Mouse (Mus musculus) liver, embryonic 11.5 days (tissue): ENCODE measurements around the gene Tigd3. TPM values are rescaled to one million over a fixed set of nuclear protein-coding genes. Genes with fewer than 3 reads are reported as not detected.
"Not testable (repeated sequence)": the region's sequence is repeated elsewhere in the genome, so short reads cannot be mapped to it uniquely, and the experiment has no call there.

Experiments
- ATAC-seq: fragments of 200-750 bp; cut with Nextera tagmentation; replicated peaks from 2 replicates; pipeline ENCODE4 v1.8.0; 2017; ENCODE audit warnings: moderate number of reproducible peaks, mild to moderate bottlenecking, moderate TSS enrichment, moderate library complexity; ENCODE audit not compliant: low FRiP score
- DNase-seq: peaks from one replicate; pipeline ENCODE4 v3.0.0-alpha.2; 2017; ENCODE audit warnings: low spot score
- H3K27ac ChIP-seq: fragments of 300-500 bp; sonication (generic); 2 replicates; pipeline ENCODE4 v1.5.1; 2014; ENCODE audit warnings: mild to moderate bottlenecking, low read depth, low read length, control low read depth
- H3K27me3 ChIP-seq: fragments of 300-500 bp; sonication (generic); replicated peaks from 2 replicates; pipeline ENCODE4 v1.6.1; 2014; ENCODE audit warnings: low read length, mixed read lengths; ENCODE audit not compliant: control insufficient read depth, insufficient read depth
- H3K36me3 ChIP-seq: fragments of 300-500 bp; sonication (generic); 2 replicates; pipeline ENCODE4 v1.6.1; 2014; ENCODE audit warnings: mild to moderate bottlenecking, low read length, moderate library complexity, mixed read lengths; ENCODE audit not compliant: control insufficient read depth, insufficient read depth
- H3K4me1 ChIP-seq: fragments of 300-500 bp; sonication (generic); replicated peaks from 2 replicates; pipeline ENCODE4 v1.6.1; 2014; ENCODE audit warnings: low read length, mixed read lengths; ENCODE audit not compliant: control insufficient read depth, insufficient read depth
- H3K4me2 ChIP-seq: fragments of 300-500 bp; sonication (generic); 2 replicates; pipeline ENCODE4 v1.6.1; 2014; ENCODE audit warnings: mild to moderate bottlenecking, control low read depth, moderate library complexity
- H3K4me3 ChIP-seq: fragments of 300-500 bp; sonication (generic); 2 replicates; pipeline ENCODE4 v1.5.1; 2014; ENCODE audit warnings: low read depth, low read length, control low read depth
- H3K9ac ChIP-seq: fragments of 300-500 bp; sonication (generic); 2 replicates; pipeline ENCODE4 v1.6.1; 2014; ENCODE audit warnings: low read depth, low read length, control low read depth
- H3K9me3 ChIP-seq: fragments of 300-500 bp; sonication (generic); 2 replicates; pipeline ENCODE4 v1.6.1; 2016; ENCODE audit warnings: low read length, inconsistent platforms, mixed read lengths; ENCODE audit not compliant: control insufficient read depth
- WGBS: fragments of 180-500 bp; shearing (Covaris S2); extraction: QIAGEN DNeasy Blood & Tissue Kit; methylation state at CpG from one replicate; pipeline ENCODE4 v1.1.7; 2014; 5-methylcytosine and 5-hydroxymethylcytosine counted together
- polyA plus RNA-seq: library from polyadenylated mRNA; unstranded; fragments of >200 nt; fragmentation: Nextera tagmentation; extraction: Ambion mirVana; gene quantifications from 2 replicates; pipeline ENCODE4 v1.2.1, GENCODE M21; 2014

Gene Tigd3
- polyA plus RNA-seq, 1 experiment from 2014 or later, result 3.9 TPM

- ATAC-seq (no peak), DNase-seq (no peak)
- H3K27ac ChIP-seq, result no peak overlapping the region; the same call in 1 of the 2 replicates
- WGBS, result 55% methylated on average over 4 of the region's 4 CpGs
- H3K4me3 ChIP-seq, result no peak overlapping the region
- H3K36me3 ChIP-seq, result 0 out of 2 replicates have a peak, but pooled peaks cover 3% of the 10 kb centered on the region
- H3K4me2 ChIP-seq, result no peak overlapping the region
- H3K9me3 ChIP-seq, result no peaks in the 10 kb centered on the region
- no peak overlapping the region for H3K9ac ChIP-seq
- no peaks in the 10 kb centered on the region for H3K27me3 ChIP-seq
- H3K4me1 ChIP-seq, result peaks cover 19% of the 10 kb centered on the region
These were observed 4.7 kb downstream of the Tigd3 start for GRCm38 (mm10) chr19:5889211-5889610.

GRCm38 (mm10) chr19:5887234-5887815 lies 6.6 kb downstream of the Tigd3 start:
- Histone ChIP-seq H3K4me3 (no peak overlapping the region), H3K4me1 (peaks cover 22% of the 10 kb centered on the region), H3K36me3 (no peaks in the 10 kb centered on the region), H3K9me3 (no peaks in the 10 kb centered on the region), H3K4me2 (no peak overlapping the region), H3K9ac (no peak overlapping the region), H3K27me3 (no peaks in the 10 kb centered on the region), H3K27ac (no peak overlapping the region)
- WGBS, result 59% methylated on average over 3 of the region's 3 CpGs
- ATAC-seq (no peak), DNase-seq (no peak)

- Histone ChIP-seq H3K9ac (no peak overlapping the region), H3K27me3 (no peaks in the 10 kb centered on the region), H3K9me3 (no peaks in the 10 kb centered on the region), H3K27ac (no peak overlapping the region), H3K4me1 (peaks cover 22% of the 10 kb centered on the region), H3K4me2 (no peak overlapping the region), H3K4me3 (no peak overlapping the region), H3K36me3 (no peaks in the 10 kb centered on the region)
- ATAC-seq (no peak), DNase-seq (no peak)
- WGBS, result 65% methylated on average over 4 of the region's 4 CpGs
These were observed 8.1 kb downstream of the Tigd3 start for GRCm38 (mm10) chr19:5885838-5886237.

GRCm38 (mm10) chr19:5883935-5884334 lies 10.0 kb downstream of the Tigd3 start:
- 16% methylated on average over 1 of the region's 1 CpGs for WGBS
- H3K4me1 ChIP-seq, result peaks cover 26% of the 10 kb centered on the region
- H3K4me2 ChIP-seq, result peak overlapping the region; percentile 33

GRCm38 (mm10) chr19:5882079-5882478 lies 11.9 kb downstream of the Tigd3 start:
- not testable (repeated sequence) for H3K4me3 ChIP-seq, DNase-seq, H3K36me3 ChIP-seq, H3K27ac ChIP-seq, H3K9ac ChIP-seq, ATAC-seq, H3K27me3 ChIP-seq, H3K9me3 ChIP-seq, H3K4me2 ChIP-seq
- WGBS, result 56% methylated on average over 5 of the region's 5 CpGs
- peaks cover 26% of the 10 kb centered on the region for H3K4me1 ChIP-seq

More at GRCm38 (mm10) chr19:5883935-5884334, 10.0 kb downstream of the Tigd3 start:
- no peaks in the 10 kb centered on the region for H3K9me3 ChIP-seq
- H3K27ac ChIP-seq, result peak overlapping the region; percentile 79
- H3K4me3 ChIP-seq, result no peak overlapping the region
- no peaks in the 10 kb centered on the region for H3K36me3 ChIP-seq
- ATAC-seq (peak; percentile 97), DNase-seq (no peak)
- H3K27me3 ChIP-seq, result no peaks in the 10 kb centered on the region
- peak overlapping the region; percentile 30 for H3K9ac ChIP-seq

- no peaks in the 10 kb centered on the region for H3K9me3 ChIP-seq
- H3K27me3 ChIP-seq, result no peaks in the 10 kb centered on the region
- H3K4me2 ChIP-seq, result no peak overlapping the region
- no peak overlapping the region for H3K27ac ChIP-seq
- H3K4me1 ChIP-seq, result peaks cover 26% of the 10 kb centered on the region
- WGBS, result 88% methylated on average over 6 of the region's 6 CpGs
- DNase-seq (no peak), ATAC-seq (no peak)
- no peak overlapping the region for H3K4me3 ChIP-seq
- H3K9ac ChIP-seq, result no peak overlapping the region
- no peaks in the 10 kb centered on the region for H3K36me3 ChIP-seq
These were observed 12.8 kb downstream of the Tigd3 start for GRCm38 (mm10) chr19:5881155-5881554.

- no peaks in the 10 kb centered on the region for H3K27me3 ChIP-seq
- H3K4me1 ChIP-seq, result peaks cover 27% of the 10 kb centered on the region
- H3K4me3 ChIP-seq, result no peak overlapping the region
- H3K9ac ChIP-seq, result no peak overlapping the region
- H3K9me3 ChIP-seq, result no peaks in the 10 kb centered on the region
- DNase-seq (no peak), ATAC-seq (no peak)
- 88% methylated on average over 7 of the region's 7 CpGs for WGBS
- H3K27ac ChIP-seq, result no peak overlapping the region
- H3K36me3 ChIP-seq, result no peaks in the 10 kb centered on the region
- no peak overlapping the region for H3K4me2 ChIP-seq
These were observed 14.2 kb downstream of the Tigd3 start for GRCm38 (mm10) chr19:5879735-5880134.

- H3K9ac ChIP-seq, result 0 out of 2 replicates have a peak overlapping the region, but pooled peaks have one; percentile 7
- H3K27me3 ChIP-seq, result no peaks in the 10 kb centered on the region
- DNase-seq (no peak), ATAC-seq (no peak)
- no peaks in the 10 kb centered on the region for H3K9me3 ChIP-seq
- no peaks in the 10 kb centered on the region for H3K36me3 ChIP-seq
- no peak overlapping the region for H3K27ac ChIP-seq
- H3K4me3 ChIP-seq, result peak overlapping the region; percentile 23
- WGBS, result 67% methylated on average over 3 of the region's 3 CpGs
- peaks cover 25% of the 10 kb centered on the region for H3K4me1 ChIP-seq
- H3K4me2 ChIP-seq, result peak overlapping the region; percentile 39
These were observed 15.0 kb downstream of the Tigd3 start for GRCm38 (mm10) chr19:5878916-5879315.

- Histone ChIP-seq H3K9ac (peak overlapping the region; percentile 51; the same call in 1 of the 2 replicates), H3K36me3 (no peaks in the 10 kb centered on the region), H3K27me3 (no peaks in the 10 kb centered on the region), H3K4me1 (peaks cover 28% of the 10 kb centered on the region), H3K4me3 (peak overlapping the region; percentile 23), H3K27ac (0 out of 2 replicates have a peak overlapping the region, but pooled peaks have one; percentile 2), H3K9me3 (no peaks in the 10 kb centered on the region), H3K4me2 (peak overlapping the region; percentile 39)
- WGBS, result 59% methylated on average over 7 of the region's 7 CpGs
- ATAC-seq (no peak), DNase-seq (no peak)
These were observed 15.6 kb downstream of the Tigd3 start for GRCm38 (mm10) chr19:5878362-5878722.
